Mouse (Mus musculus) kidney, postnatal 0 days (tissue): ENCODE measurements at regions not wholly inside any gene's neighbourhood (a gene's known extent, or its start where the extent isn't known, plus 50 kb on each side); places are given as distances from the start of the nearest gene placed in this dataset.
A peak's percentile ranks its signal among the peaks of the same experiment; 100 is the strongest.

ENCODE experiments used
- ATAC-seq: fragments of 200-750 bp; cut with Nextera tagmentation; replicated peaks from 2 replicates; pipeline ENCODE4 v1.8.0; 2017; ENCODE audit warnings: low read depth, moderate number of reproducible peaks, moderate TSS enrichment, moderate library complexity; ENCODE audit not compliant: low FRiP score
- DNase-seq: peaks from one replicate; pipeline ENCODE4 v3.0.0-alpha.2; 2016; ENCODE audit warnings: low spot score
- H3K27ac ChIP-seq: fragments of 300-500 bp; sonication (generic); 2 replicates; pipeline ENCODE4 v1.5.1; 2014; ENCODE audit warnings: mild to moderate bottlenecking
- H3K27me3 ChIP-seq: fragments of 300-500 bp; sonication (generic); 2 replicates; pipeline ENCODE4 v1.6.1; 2014; ENCODE audit warnings: low read length, mixed read lengths; ENCODE audit not compliant: insufficient read depth
- H3K36me3 ChIP-seq: fragments of 300-500 bp; sonication (generic); 2 replicates; pipeline ENCODE4 v1.6.1; 2014; ENCODE audit warnings: low read length, mixed read lengths; ENCODE audit not compliant: insufficient read depth
- H3K4me1 ChIP-seq: fragments of 300-500 bp; sonication (generic); replicated peaks from 2 replicates; pipeline ENCODE4 v1.6.1; 2014; ENCODE audit warnings: antibody characterized with exemption, low read length, mixed read lengths; ENCODE audit not compliant: insufficient read depth
- H3K4me2 ChIP-seq: fragments of 300-500 bp; sonication (generic); 2 replicates; pipeline ENCODE4 v1.6.1; 2014; ENCODE audit warnings: mild to moderate bottlenecking, low read length, moderate library complexity, mixed read lengths
- H3K4me3 ChIP-seq: fragments of 300-500 bp; sonication (generic); replicated peaks from 2 replicates; pipeline ENCODE4 v1.5.1; 2014; ENCODE audit warnings: low read depth, low read length
- H3K9ac ChIP-seq: fragments of 300-500 bp; sonication (generic); 2 replicates; pipeline ENCODE4 v1.6.1; 2014; ENCODE audit warnings: low read depth, low read length
- H3K9me3 ChIP-seq: fragments of 300-500 bp; sonication (generic); replicated peaks from 2 replicates; pipeline ENCODE4 v1.6.1; 2016; ENCODE audit warnings: low read length, inconsistent platforms, mixed read lengths
- CTCF ChIP-seq: IDR thresholded peaks from 2 replicates; pipeline ENCODE4 v1.5.1; 2016; ENCODE audit warnings: antibody characterized with exemption, low read depth, mild to moderate bottlenecking, moderate library complexity
- WGBS: fragments of 180-500 bp; shearing (Covaris S2); extraction: QIAGEN DNeasy Blood & Tissue Kit; methylation state at CpG from one replicate; pipeline ENCODE4 v1.1.7; 2014; 5-methylcytosine and 5-hydroxymethylcytosine counted together

DNA sequence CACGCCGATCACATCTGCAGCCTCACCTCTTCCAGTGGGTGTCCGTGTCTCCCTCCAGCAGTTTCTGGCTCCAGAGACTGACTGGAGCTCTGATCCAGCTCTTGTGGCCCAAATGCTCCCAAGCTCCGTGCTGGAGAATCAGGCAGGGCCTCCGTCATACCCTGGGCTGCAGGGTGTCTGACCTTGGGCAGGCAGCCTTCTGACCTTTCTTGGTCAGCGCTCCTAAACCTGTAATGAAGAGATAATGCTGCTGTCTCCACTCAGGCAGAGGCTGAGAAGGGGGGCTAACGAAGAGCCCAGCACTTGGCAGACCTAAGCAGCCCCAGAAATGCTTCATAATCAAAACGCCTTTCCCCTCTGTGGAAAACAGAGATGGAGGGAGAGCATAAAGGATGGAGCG, 89.9 kb upstream of the Mef2a start:
- ATAC-seq: no peak
- no peak for DNase-seq
- Histone ChIP-seq H3K27me3 (no peaks in the 10 kb centered on the region), H3K27ac (peak overlapping the region; percentile 37), H3K4me1 (peaks cover 25% of the 10 kb centered on the region; the same call in 1 of the 2 replicates), H3K9me3 (no peaks in the 10 kb centered on the region), H3K4me3 (no peak overlapping the region), H3K4me2 (no peak overlapping the region), H3K9ac (no peak overlapping the region), H3K36me3 (no peaks in the 10 kb centered on the region)
- WGBS: 46% methylated on average over 9 of the region's 9 CpGs
- no peak for TF ChIP-seq CTCF

DNA sequence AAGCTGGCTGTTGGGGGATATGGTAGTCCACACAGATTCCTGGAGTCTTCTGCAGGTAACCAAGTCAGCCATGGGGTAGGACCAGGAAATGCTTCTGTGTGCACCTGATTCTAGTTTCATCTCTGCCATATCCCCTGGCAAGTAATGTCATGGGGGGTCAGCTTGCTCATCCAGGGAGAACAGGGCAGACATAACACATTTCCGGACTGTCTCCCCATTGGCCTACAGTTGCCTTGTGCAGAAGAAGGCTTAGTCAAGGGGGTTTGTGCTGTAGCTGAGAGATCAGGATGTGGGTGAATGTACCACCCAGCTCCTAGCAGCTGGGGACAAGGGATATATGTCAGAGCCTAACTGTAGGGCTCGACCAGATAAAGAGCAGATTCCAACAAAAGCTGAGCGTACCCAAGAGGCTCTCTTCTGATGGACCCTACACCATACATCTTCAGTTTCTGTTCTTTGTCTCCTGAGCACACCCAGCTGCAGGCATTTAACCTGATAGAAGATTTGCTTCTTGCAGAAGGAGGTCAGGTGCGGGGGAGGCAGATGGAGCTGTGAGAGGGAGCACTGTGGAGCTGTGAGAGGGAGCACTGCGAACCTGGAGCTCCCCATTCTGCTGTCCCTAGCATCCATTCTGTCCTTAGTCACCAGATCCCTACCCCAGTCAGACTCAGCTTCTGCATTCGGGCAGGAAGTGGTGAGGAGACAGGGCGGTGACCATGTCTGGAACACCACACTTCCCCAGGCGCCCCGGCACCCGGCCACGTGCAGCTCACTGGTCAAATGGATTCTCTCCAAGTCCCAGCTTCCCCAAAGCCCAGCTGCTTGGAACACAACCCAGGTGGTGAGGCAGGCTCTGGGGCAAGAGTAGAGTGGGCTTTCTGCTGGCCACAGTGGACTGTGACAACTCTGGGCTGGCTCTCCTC, 88.9 kb upstream of the Mef2a start:
- Histone ChIP-seq H3K9ac (no peak overlapping the region), H3K36me3 (no peaks in the 10 kb centered on the region), H3K27ac (peak overlapping the region; percentile 37; the same call in 1 of the 2 replicates), H3K4me1 (peaks cover 25% of the 10 kb centered on the region; the same call in 1 of the 2 replicates), H3K27me3 (no peaks in the 10 kb centered on the region), H3K9me3 (no peaks in the 10 kb centered on the region), H3K4me2 (no peak overlapping the region), H3K4me3 (no peak overlapping the region)
- no peak for TF ChIP-seq CTCF
- ATAC-seq (no peak; the same call in 1 of the 2 replicates), DNase-seq (peak; percentile 58)
- 62% methylated on average over 11 of the region's 11 CpGs for WGBS

DNA sequence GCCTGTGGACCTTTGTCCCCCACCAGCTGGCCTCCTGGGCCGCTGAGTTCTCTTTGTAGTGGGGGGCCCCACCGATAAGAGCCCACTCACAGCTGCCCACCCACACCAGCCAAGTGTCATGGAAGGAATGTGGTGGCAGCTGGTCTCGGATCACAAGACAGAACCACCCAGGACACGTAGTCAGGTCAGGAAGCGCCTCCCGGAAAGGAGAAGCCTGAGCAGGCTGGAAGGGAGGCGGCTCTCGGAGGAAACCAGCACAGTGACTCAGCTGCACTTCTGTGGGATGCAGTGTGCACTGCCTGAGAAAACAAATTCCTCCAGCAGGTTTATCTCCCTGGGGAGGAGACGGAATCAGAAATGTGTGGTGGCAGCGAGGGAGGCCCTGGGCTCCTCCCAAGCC, 87.2 kb upstream of the Mef2a start:
- peak; percentile 40 for DNase-seq
- Histone ChIP-seq H3K9ac (no peak overlapping the region), H3K27me3 (no peaks in the 10 kb centered on the region), H3K9me3 (no peaks in the 10 kb centered on the region), H3K4me3 (no peak overlapping the region), H3K27ac (peak overlapping the region; percentile 25; the same call in 1 of the 2 replicates), H3K4me2 (no peak overlapping the region), H3K4me1 (peaks cover 25% of the 10 kb centered on the region; the same call in 1 of the 2 replicates), H3K36me3 (no peaks in the 10 kb centered on the region)
- 37% methylated on average over 10 of the region's 10 CpGs for WGBS
- no peak; the same call in 1 of the 2 replicates for ATAC-seq
- no peak for TF ChIP-seq CTCF

DNA sequence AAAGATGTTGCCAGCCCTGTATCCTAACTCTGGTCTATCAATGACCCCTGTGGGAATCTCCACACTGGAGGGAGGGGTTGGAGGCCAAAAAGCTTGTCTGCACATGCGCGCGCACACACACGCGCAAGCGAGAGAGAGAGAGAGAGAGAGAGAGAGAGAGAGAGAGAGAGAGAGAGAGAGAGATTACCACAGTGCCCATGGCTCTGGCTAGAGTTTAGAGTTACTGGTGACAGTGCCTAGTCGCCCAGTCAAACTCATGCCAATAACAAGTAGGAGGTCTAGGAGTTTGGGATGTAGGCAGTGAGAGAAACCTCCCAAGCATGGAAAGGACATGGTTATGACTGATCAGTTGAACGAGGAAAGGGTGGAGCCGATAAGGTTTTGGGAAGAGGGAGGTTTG, 86.6 kb upstream of the Mef2a start:
- WGBS: 94% methylated on average over 9 of the region's 9 CpGs
- Histone ChIP-seq H3K9me3 (no peaks in the 10 kb centered on the region), H3K27ac (no peak overlapping the region), H3K9ac (no peak overlapping the region), H3K4me1 (peaks cover 25% of the 10 kb centered on the region; the same call in 1 of the 2 replicates), H3K27me3 (no peaks in the 10 kb centered on the region), H3K36me3 (no peaks in the 10 kb centered on the region), H3K4me3 (no peak overlapping the region), H3K4me2 (no peak overlapping the region)
- no peak for TF ChIP-seq CTCF
- ATAC-seq (no peak), DNase-seq (no peak)

DNA sequence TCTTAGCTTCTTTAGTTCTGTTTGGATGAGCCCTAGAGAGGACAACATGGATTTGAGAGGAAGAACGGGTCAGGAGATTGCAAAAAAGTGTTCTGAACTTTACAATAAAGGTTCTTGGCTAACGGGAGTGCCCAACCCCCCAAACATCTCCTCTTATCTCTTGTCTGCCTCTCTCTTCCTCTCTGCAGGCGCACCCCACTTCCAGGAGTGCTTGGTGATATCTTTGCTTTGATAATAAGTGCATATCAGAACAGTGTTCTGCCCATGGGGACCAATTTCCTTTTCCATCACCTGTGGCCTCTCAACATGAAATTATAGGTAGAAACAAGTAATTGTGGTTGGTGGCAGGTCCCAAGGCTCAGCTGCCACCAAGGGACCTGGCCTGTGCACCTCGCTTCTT, 86.0 kb upstream of the Mef2a start:
- ATAC-seq: no peak
- 76% methylated on average over 4 of the region's 4 CpGs for WGBS
- peaks cover 25% of the 10 kb centered on the region; the same call in 1 of the 2 replicates for H3K4me1 ChIP-seq

DNA sequence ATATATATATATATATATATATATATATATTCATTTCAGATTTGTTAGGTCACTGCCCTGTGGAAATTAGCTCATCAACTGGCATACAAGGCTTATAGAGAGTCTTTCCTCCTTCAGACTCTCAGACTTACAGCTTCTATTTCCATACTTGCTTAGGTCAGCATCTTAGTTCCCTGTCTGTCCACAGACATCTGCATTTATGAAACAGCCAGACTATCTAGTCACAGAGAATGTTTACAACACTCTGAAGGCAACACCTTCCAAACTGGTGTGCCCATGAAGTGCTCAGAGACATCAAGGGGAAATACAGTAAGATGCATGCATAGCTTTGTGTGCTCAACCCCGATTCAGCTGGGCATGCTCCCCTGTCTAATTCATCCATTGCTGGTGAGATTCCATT, 85.2 kb upstream of the Mef2a start:
- DNase-seq: no peak
- H3K4me2 ChIP-seq: no peak overlapping the region
- peaks cover 21% of the 10 kb centered on the region; the same call in 1 of the 2 replicates for H3K4me1 ChIP-seq
- no peaks in the 10 kb centered on the region for H3K27me3 ChIP-seq
- H3K36me3 ChIP-seq: no peaks in the 10 kb centered on the region
- TF ChIP-seq CTCF: no peak
- WGBS: 71% methylated on average over 1 of the region's 1 CpGs
- H3K27ac ChIP-seq: no peak overlapping the region
- no peak for ATAC-seq
- no peaks in the 10 kb centered on the region for H3K9me3 ChIP-seq
- H3K4me3 ChIP-seq: no peak overlapping the region
- no peak overlapping the region for H3K9ac ChIP-seq

More for the DNA sequence above, 86.0 kb upstream of the Mef2a start:
- Histone ChIP-seq H3K4me3 (no peak overlapping the region), H3K27ac (no peak overlapping the region), H3K4me2 (no peak overlapping the region), H3K9me3 (no peaks in the 10 kb centered on the region), H3K36me3 (no peaks in the 10 kb centered on the region), H3K9ac (no peak overlapping the region), H3K27me3 (no peaks in the 10 kb centered on the region)
- DNase-seq: no peak
- no peak for TF ChIP-seq CTCF
